Mouse (Mus musculus): Measurements from ENCODE around the gene Knl1.

The Knl1 gene

GRCm38 (mm10) chr2:119040882-119041281, 6.0 kb upstream of the Knl1 start:
- DNase-seq = no peak

DNA sequence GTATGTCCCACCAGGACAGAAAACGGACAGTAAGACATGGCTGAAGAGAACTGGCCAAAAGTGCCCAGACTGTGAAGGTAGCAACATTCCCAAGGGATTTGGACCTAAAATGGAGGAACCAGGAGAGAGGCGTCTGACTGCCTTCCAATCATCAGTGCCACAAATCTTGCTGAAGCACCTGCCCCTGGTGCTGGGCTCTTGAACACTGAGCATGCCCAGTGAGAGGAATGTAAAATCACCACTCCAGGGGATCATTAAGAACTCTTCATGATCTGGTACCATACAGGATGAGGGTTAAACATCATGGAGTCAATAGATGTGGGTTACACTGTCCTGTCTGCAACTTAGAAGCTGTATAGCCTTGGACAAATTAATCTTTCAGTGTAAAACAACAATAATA, 1.8 kb upstream of the Knl1 start:
- no peak for DNase-seq

DNA sequence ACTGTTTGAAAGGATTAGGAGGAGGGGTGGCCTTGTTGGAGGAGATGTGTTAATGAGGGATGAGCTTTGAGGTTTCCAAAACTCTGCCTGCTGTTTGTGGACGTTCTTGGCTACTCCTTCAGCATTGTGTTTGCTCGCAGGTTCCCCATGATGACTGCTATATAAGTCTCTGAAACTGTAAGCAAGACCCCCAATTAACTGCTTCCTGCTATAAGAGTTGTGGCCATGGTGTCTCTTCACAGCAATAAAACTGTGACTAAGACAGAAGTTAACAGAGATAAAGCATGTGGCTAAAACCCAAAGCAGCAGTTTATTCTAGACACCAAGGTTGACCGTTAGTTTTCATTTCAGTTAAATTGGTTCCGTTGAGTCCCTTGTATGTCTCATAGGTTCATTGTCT, 930 bp downstream of the Knl1 start:
- DNase-seq = no peak

DNA sequence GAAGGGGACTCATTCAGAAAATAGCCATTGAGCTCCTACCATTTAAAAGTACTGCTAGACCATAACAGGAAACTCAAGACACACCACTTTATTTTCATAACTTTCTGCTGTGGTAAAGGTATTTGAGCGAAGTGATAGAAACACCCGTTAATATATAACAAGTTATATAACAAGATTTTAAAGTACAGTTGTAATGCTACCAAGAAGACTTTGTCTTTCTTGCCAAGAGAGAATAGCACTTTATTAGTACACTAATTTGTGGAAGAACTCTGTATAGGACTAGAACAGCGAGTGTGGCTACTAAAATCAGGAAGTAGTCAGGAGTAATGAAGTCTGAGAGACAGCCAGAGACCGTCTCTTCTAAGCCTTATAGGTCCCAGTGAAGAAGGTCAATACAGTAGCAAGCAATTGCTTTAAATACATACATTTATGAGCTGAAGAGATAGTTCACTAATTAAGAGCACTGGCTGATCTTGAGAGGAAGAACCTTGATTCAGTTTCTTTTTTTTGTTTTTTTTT, 3.3 kb downstream of the Knl1 start:
- no peak for DNase-seq

GRCm38 (mm10) chr2:119060139-119060538, 13.2 kb downstream of the Knl1 start:
- DNase-seq = no peak

DNA sequence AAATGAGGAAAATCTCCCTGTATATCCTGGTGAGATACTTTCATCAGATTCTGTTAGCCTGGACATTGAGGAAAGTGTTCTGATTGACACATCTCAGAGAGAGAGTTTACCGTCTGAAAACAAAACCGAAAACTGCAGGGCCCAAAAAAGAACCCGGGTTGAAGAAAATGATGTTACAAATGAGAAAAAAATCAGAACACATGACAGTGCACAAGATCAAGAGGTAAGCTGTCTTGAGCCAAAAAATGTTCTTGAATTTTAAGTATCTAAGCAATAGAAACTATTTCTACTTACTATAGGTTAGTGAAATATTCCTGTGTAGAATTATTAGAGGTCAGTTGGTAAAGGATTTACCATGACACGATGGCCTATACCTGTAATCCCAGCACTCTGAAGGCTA, 25.5 kb downstream of the Knl1 start:
- no peak for DNase-seq

- DNase-seq = no peak
These were observed 39.2 kb downstream of the Knl1 start for GRCm38 (mm10) chr2:119086156-119086555.

GRCm38 (mm10) chr2:119101552-119101951, 54.6 kb downstream of the Knl1 start:
- DNase-seq = no peak

- no peak for DNase-seq
These were observed 59.7 kb downstream of the Knl1 start for GRCm38 (mm10) chr2:119106583-119106982.

- no peak for DNase-seq
These were observed 61.6 kb downstream of the Knl1 start for GRCm38 (mm10) chr2:119108554-119108953.

- DNase-seq = no peak
These were observed 64.1 kb downstream of the Knl1 start for GRCm38 (mm10) chr2:119111060-119111459.

GRCm38 (mm10) chr2:119112438-119113112, 65.7 kb downstream of the Knl1 start, which contains the start of gene Rad51:
Gene Rad51 (plus strand): TSS chr2:119112793.
- DNase-seq = peak; percentile 87

DNA sequence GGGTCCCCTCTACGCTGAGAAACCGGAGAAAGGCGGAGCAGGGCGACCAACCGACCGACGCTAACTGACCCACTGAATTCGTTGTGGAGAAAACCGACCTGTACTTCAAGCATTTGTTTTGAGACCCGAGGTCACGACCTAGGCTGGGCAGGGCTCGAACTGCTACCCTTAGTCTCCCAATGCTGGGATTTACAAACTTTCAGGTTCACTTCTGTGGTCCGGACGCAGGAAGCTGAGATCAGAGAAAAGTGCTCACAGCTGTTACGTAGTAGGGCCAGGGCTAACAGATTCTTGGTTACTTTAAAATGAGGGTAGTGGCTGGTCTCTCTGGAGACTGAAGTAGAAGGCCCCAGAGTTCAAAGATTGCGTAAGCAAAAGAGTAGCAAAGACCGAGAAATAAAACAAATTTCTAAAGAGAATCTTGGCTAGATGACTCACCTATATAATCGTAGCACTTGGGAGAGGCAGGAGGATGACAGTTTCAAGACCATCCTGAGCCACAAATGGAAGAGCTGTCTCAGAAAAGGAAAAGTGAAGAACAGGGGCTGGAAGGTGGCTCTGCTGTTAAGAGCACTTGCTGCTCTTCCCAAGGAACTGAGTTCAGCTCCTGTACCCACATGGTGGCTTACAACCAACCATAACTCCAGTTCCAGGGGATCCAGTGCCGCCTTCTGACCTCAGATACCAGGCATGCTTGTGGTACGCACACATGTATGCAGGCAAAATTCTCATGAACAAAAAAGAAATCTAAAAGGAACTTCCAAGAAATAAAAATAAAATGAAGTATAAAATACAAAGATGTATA, 66.4 kb downstream of the Knl1 start:
- no peak for DNase-seq

DNA sequence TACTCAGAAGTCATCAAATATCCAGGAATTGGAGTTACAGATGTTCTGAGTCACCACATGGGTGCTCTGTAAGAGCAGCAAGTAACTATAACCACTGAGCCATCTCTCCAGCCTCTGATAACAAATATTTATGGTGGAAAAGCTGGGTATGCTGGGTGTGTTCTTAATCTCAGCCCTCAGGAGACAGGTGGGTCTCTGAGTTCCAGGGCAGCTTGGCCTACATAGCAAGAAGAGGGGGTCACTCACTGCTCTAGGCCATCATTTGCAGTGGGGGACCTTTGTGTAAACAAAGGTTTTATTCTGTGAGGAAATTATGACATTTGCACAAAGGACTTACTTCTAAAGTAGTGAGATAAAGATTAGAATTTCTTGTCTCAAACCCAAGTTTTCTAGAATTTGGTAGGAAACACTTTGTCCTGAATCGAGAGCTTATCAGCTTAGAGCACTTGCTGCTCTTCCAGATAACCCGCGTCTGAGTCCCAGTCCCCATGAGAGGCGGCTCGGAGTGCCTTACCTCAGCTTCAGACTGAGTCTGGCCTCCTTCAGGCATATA, 89.5 kb downstream of the Knl1 start:
- DNase-seq = no peak

- no peak for DNase-seq
These were observed 98.3 kb downstream of the Knl1 start for GRCm38 (mm10) chr2:119145199-119145598.

DNA sequence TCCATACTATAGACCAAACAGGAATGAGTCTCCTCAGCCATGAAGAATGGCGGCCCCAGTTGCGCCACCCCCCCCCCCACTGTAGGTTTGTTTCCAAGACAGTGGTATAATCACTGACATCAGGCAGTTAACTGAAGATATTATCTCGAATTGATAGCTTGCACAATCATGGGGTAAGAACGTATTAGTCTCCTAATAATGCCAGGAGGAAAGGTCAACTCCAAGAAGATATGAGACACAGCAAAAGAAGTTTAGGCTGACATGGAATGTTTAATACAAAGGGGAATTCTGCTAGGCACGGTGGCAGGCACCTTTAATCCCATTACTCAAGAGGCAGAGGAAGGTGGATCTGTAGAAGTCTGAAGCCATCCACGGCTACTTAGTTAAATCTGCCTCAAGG, 99.5 kb downstream of the Knl1 start:
- no peak for DNase-seq

GRCm38 (mm10) chr2:119147160-119147678, 100.3 kb downstream of the Knl1 start:
- DNase-seq = no peak

- DNase-seq = no peak
These were observed 100.9 kb downstream of the Knl1 start for GRCm38 (mm10) chr2:119147775-119148174.

DNA sequence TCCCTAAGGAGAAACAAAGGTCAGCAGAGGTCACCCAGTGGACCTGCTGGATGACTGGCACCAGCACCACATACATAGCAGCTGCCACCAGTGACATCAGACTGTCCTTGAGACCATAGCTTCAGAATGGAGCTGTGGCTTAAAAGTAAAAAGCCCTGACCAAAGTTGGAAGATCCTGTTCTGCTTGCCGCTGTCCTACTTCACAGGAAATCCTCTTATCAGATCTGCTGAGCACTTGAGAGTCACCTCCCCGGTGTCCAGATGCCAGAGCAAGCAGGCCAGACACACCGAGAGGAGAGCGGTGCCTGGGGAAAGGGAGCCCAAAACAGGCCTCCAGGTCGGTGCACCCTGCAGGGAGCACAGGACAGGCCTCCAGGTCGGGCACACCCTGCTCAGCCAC, 105.3 kb downstream of the Knl1 start:
- DNase-seq = no peak

- DNase-seq = no peak
These were observed 107.8 kb downstream of the Knl1 start for GRCm38 (mm10) chr2:119154683-119155082.
